Mouse (Mus musculus) megakaryocyte, embryonic 14.5 days (primary cell): ENCODE results near the gene Nisch.

Source experiments
- FLI1 ChIP-seq: IDR thresholded peaks from 2 replicates; pipeline ENCODE4 v1.6.1; 2012; ENCODE audit warnings: low read length, inconsistent platforms, mixed read lengths
- GATA1 ChIP-seq: IDR thresholded peaks from 3 replicates; pipeline ENCODE4 v1.6.1; 2012; ENCODE audit warnings: mixed read lengths, low read length, inconsistent platforms, borderline replicate concordance

DNA sequence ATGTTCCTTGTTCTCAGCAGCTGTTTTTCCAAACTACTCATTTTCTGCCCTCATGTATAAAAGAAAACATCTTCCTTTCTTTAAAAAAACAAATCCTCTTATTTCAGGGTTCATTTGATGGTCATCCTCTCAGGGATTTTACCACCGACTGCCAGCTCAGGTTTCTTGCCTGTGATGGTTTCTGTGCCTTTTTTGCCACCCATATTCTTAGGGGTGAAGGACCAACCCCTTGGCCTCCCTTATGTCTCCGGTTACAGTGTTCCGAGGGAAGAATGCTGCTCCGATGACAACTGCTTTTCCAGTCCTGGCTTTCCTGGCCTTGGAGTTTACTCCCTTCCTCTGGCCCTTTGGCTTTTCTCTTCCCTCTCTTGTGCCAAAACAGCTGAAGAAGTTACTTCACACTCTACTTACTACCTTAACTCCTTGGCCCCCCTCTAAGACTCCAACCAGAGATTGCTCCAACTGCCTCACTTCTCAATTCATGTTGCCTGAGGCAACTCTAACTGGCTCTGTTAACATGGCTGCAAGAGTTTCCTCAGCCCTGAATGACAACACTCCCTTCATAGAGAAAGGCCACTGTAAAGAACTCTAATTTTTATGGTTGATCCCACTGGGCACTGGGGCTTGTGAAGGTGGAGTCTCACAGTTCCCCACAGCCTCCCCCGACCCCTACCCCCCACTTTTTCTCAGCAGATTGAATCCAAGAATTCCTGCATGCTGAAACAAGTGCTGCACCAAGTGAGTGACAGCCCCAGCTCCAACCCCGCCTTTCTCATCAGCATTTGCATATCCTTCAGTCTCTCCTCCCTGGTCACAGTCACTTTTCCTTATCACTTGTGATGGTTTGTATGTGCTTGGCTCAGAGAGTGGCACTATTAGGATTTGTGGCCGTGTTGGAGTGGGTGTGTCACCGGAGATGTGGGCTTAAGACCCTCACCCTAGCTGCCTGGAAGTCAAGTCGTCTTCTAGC, 91.4 kb downstream of the Nisch start:
- TF ChIP-seq GATA1 = no peak
- TF ChIP-seq FLI1 = no peak
